Mouse (Mus musculus) ES-Bruce4 (cell line): ENCODE measurements around the gene Cox17. TPM values are rescaled to one million over a fixed set of nuclear protein-coding genes. Genes with fewer than 3 reads are reported as not detected.

ENCODE experiments used
- H3K27ac ChIP-seq: 2 replicates; pipeline ENCODE4 v1.5.1; 2012; ENCODE audit warnings: low read length, inconsistent platforms; ENCODE audit not compliant: insufficient read depth
- H3K27me3 ChIP-seq: 2 replicates; pipeline ENCODE4 v1.6.1; 2012; ENCODE audit warnings: mild to moderate bottlenecking, low read length, inconsistent platforms; ENCODE audit not compliant: control insufficient read depth, poor library complexity, insufficient read depth, severe bottlenecking
- H3K36me3 ChIP-seq: 2 replicates; pipeline ENCODE4 v1.6.1; 2012; ENCODE audit warnings: inconsistent platforms, mild to moderate bottlenecking, low read length, moderate library complexity; ENCODE audit not compliant: control insufficient read depth, poor library complexity, insufficient read depth, severe bottlenecking
- H3K4me1 ChIP-seq: one replicate; pipeline ENCODE4 v1.8.1; 2011; ENCODE audit warnings: low read length; ENCODE audit not compliant: control insufficient read depth, insufficient read depth
- H3K4me3 ChIP-seq: 2 replicates; pipeline ENCODE4 v1.5.1; 2011; ENCODE audit warnings: low read depth, mild to moderate bottlenecking, low read length
- H3K9ac ChIP-seq: 2 replicates; pipeline ENCODE4 v1.6.1; 2012; ENCODE audit warnings: low read depth, mild to moderate bottlenecking, inconsistent platforms; ENCODE audit not compliant: poor library complexity, severe bottlenecking
- H3K9me3 ChIP-seq: replicated peaks from 2 replicates; pipeline ENCODE4 v1.6.1; 2012; ENCODE audit warnings: mild to moderate bottlenecking, low read length, inconsistent platforms; ENCODE audit not compliant: control insufficient read depth, poor library complexity, insufficient read depth, severe bottlenecking
- CTCF ChIP-seq: IDR thresholded peaks from one replicate; pipeline ENCODE4 v1.8.1; 2011; ENCODE audit warnings: low read depth, low read length
- EP300 ChIP-seq: IDR thresholded peaks from 2 replicates; pipeline ENCODE4 v1.6.1; 2011; ENCODE audit warnings: low read depth, low read length; ENCODE audit not compliant: insufficient read depth
- POLR2A ChIP-seq: IDR thresholded peaks from one replicate; pipeline ENCODE4 v1.8.1; 2011; ENCODE audit warnings: low read length; ENCODE audit not compliant: insufficient read depth
- polyA plus RNA-seq: library from polyadenylated mRNA; stranded (reverse); fragments of >200 nt; gene quantifications from 2 replicates; pipeline ENCODE4 v1.2.4, GENCODE M21; 2011; ENCODE audit warnings: low read depth; ENCODE audit not compliant: missing spikeins, insufficient read depth, insufficient read length

Cox17 gene
- polyA plus RNA-seq, 1 experiment = 226 TPM

GRCm38 (mm10) chr16:38365390-38365789 is 18.6 kb downstream of the Cox17 start:
- H3K36me3 ChIP-seq = no peaks in the 10 kb centered on the region
- H3K9ac ChIP-seq = no peak overlapping the region
- no peak for TF ChIP-seq POLR2A
- no peak for TF ChIP-seq CTCF
- no peak for TF ChIP-seq EP300
- H3K4me3 ChIP-seq = no peak overlapping the region
- no peaks in the 10 kb centered on the region for H3K4me1 ChIP-seq
- H3K27me3 ChIP-seq = no peaks in the 10 kb centered on the region
- H3K27ac ChIP-seq = no peak overlapping the region
- no peaks in the 10 kb centered on the region for H3K9me3 ChIP-seq

- H3K27me3 ChIP-seq = no peaks in the 10 kb centered on the region
- no peaks in the 10 kb centered on the region for H3K36me3 ChIP-seq
- no peaks in the 10 kb centered on the region for H3K9me3 ChIP-seq
- H3K27ac ChIP-seq = no peak overlapping the region
- H3K4me3 ChIP-seq = no peak overlapping the region
- H3K4me1 ChIP-seq = no peaks in the 10 kb centered on the region
- TF ChIP-seq EP300 (no peak), POLR2A (no peak), CTCF (no peak)
- no peak overlapping the region for H3K9ac ChIP-seq
Measured at GRCm38 (mm10) chr16:38366231-38366630, 19.4 kb downstream of the Cox17 start.

- no peaks in the 10 kb centered on the region for H3K27me3 ChIP-seq
- no peak overlapping the region for H3K27ac ChIP-seq
- TF ChIP-seq EP300 (no peak), CTCF (no peak), POLR2A (no peak)
- H3K9ac ChIP-seq = no peak overlapping the region
- H3K9me3 ChIP-seq = no peaks in the 10 kb centered on the region
- no peaks in the 10 kb centered on the region for H3K36me3 ChIP-seq
- no peaks in the 10 kb centered on the region for H3K4me1 ChIP-seq
- H3K4me3 ChIP-seq = no peak overlapping the region
Measured at GRCm38 (mm10) chr16:38368336-38368735, 21.5 kb downstream of the Cox17 start.

DNA sequence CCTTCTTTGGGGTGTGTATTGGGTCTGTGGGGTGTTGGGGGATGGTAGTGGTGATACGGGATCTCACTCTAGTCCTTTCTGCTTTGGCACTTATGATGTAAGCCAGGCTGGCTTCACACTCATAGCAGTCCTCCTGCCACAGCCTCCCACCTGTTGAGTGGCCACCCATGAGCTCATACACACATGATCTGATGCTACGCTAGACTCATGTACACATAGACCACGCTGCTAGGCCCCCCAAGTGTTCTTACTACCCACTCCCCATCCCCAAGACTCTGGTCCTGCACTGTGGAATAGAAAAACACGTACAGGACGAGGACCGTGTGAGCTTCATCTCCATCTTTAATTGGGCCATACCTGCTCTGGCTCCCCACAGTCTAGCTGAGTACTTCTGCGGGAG is 22.2 kb downstream of the Cox17 start:
- H3K36me3 ChIP-seq = no peaks in the 10 kb centered on the region
- no peak for TF ChIP-seq POLR2A
- no peak for TF ChIP-seq CTCF
- no peak for TF ChIP-seq EP300
- no peak overlapping the region for H3K27ac ChIP-seq
- H3K4me3 ChIP-seq = no peak overlapping the region
- H3K9me3 ChIP-seq = no peaks in the 10 kb centered on the region
- no peaks in the 10 kb centered on the region for H3K27me3 ChIP-seq
- no peaks in the 10 kb centered on the region for H3K4me1 ChIP-seq
- no peak overlapping the region for H3K9ac ChIP-seq

DNA sequence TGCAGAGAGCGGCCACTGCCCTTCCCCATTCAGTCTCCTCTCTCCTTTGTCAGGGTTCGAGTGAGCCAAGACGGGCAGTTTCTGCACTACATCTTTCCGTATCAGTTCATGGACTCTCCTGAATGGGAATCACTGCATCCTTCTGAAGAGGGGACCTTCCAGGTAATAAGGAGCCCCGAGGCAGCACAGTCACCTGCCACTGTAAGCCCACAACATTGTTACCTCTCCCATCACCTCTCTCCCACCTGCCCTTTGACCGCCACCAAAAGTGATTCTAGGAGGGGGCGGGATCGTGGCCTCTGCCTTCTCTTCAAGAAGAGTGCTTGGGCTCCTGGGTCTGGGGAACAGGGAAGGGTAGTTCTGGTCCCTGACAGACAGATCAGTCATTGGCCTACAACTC is 22.6 kb downstream of the Cox17 start:
- no peak overlapping the region for H3K9ac ChIP-seq
- no peaks in the 10 kb centered on the region for H3K4me1 ChIP-seq
- H3K36me3 ChIP-seq = no peaks in the 10 kb centered on the region
- TF ChIP-seq POLR2A (no peak), CTCF (no peak), EP300 (no peak)
- no peaks in the 10 kb centered on the region for H3K27me3 ChIP-seq
- no peak overlapping the region for H3K4me3 ChIP-seq
- no peak overlapping the region for H3K27ac ChIP-seq
- no peaks in the 10 kb centered on the region for H3K9me3 ChIP-seq

- Histone ChIP-seq H3K27ac (no peak overlapping the region), H3K9me3 (no peaks in the 10 kb centered on the region), H3K9ac (no peak overlapping the region), H3K27me3 (no peaks in the 10 kb centered on the region), H3K4me3 (no peak overlapping the region), H3K4me1 (no peaks in the 10 kb centered on the region), H3K36me3 (no peaks in the 10 kb centered on the region)
- no peak for TF ChIP-seq CTCF
- TF ChIP-seq POLR2A = no peak
- TF ChIP-seq EP300 = no peak
Measured at GRCm38 (mm10) chr16:38369992-38370484, 23.2 kb downstream of the Cox17 start.
